Mouse (Mus musculus) liver, embryonic 14.5 days (tissue): ENCODE measurements around the gene Syne1.

Experiments used
- CTCF ChIP-seq: IDR thresholded peaks from 2 replicates; pipeline ENCODE4 v1.5.1; 2016; ENCODE audit warnings: antibody characterized with exemption, low read depth, control low read depth
- EP300 ChIP-seq: IDR thresholded peaks from 2 replicates; pipeline ENCODE4 v1.6.1; 2016; ENCODE audit warnings: antibody characterized with exemption, low read depth

- TF ChIP-seq CTCF (no peak), EP300 (no peak)
These were observed 577.0 kb downstream of the Syne1 start for GRCm38 (mm10) chr10:4974246-4974645.
